Comparison of ENCODE assay signal across 10 mouse cellular contexts in genomic region chr13:110444894-110445293, GRCm38 (mm10). TPM values are rescaled to one million over a fixed set of nuclear protein-coding genes. Genes with fewer than 3 reads are reported as not detected.
DNase-seq lines count a peak whose midpoint lies in the region; ATAC-seq and TF ChIP-seq lines count a peak whose summit lies in the region.
"Had no signal": no experiment of that assay in that cellular context is flagged by ENCODE, and none has a peak within 500 bp of the region (broad histone marks: within the 10 kb centered on the region; RNA-seq: fewer than 3 reads in every experiment).

No protein-coding gene starts in this region.

- H3K4me2 ChIP-seq in hindbrain, embryonic 11.5 days (replicated peaks; ENCODE audit: low read depth, low read length), result no peak overlapping the region
- no peak overlapping the region for H3K4me2 ChIP-seq in hindbrain, embryonic 16.5 days (ENCODE audit: low read length)
- no peak overlapping the region for H3K4me2 ChIP-seq in kidney, embryonic 16.5 days (replicated peaks; ENCODE audit: low read depth, low read length)
- H3K4me2 ChIP-seq: embryonic facial prominence, embryonic 15.5 days had no signal

- no peak for TF ChIP-seq POLR2A in thymus, adult 2 months (IDR thresholded peaks at IDR 0.05; ENCODE audit: control insufficient read depth, extremely low read depth, insufficient read depth, low read length, poor library complexity)

- H3K9me3 ChIP-seq in hindbrain, embryonic 11.5 days (ENCODE audit: control insufficient read depth, low read length), result no peaks in the 10 kb centered on the region
- no peaks in the 10 kb centered on the region for H3K9me3 ChIP-seq in hindbrain, embryonic 16.5 days (ENCODE audit: control insufficient read depth, low read length)
- no peaks in the 10 kb centered on the region for H3K9me3 ChIP-seq in heart, embryonic 10.5 days
- H3K9me3 ChIP-seq in kidney, embryonic 16.5 days (ENCODE audit: low read length), result no peaks in the 10 kb centered on the region
- H3K9me3 ChIP-seq: embryonic facial prominence, embryonic 15.5 days had no signal

- TF ChIP-seq CTCF in thymus, adult 2 months (IDR thresholded peaks at IDR 0.05; ENCODE audit: borderline replicate concordance, control insufficient read depth, extremely low read depth, insufficient read depth, low read length, poor library complexity), result no peak

- H3K27me3 ChIP-seq in hindbrain, embryonic 11.5 days (ENCODE audit: control insufficient read depth, insufficient read depth, low read length), result no peaks in the 10 kb centered on the region
- no peaks in the 10 kb centered on the region for H3K27me3 ChIP-seq in hindbrain, embryonic 16.5 days (replicated peaks; ENCODE audit: control insufficient read depth, insufficient read depth, low read length)
- no peaks in the 10 kb centered on the region for H3K27me3 ChIP-seq in heart, embryonic 10.5 days (ENCODE audit: insufficient read depth, poor library complexity, severe bottlenecking)
- H3K27me3 ChIP-seq in kidney, embryonic 16.5 days (ENCODE audit: insufficient read depth, low read length), result no peaks in the 10 kb centered on the region
- H3K27me3 ChIP-seq in splenic B cell, adult 2 months (ENCODE audit: control insufficient read depth, insufficient read depth, low read length, poor library complexity, severe bottlenecking), result no peaks in the 10 kb centered on the region
- no peaks in the 10 kb centered on the region for H3K27me3 ChIP-seq in thymus, adult 2 months (ENCODE audit: control insufficient read depth, insufficient read depth, low read length)
- H3K27me3 ChIP-seq: embryonic facial prominence, embryonic 15.5 days had no signal

- peak; percentile 5 for DNase-seq in hindbrain, embryonic 11.5 days (ENCODE audit: low spot score)
- DNase-seq in heart, embryonic 10.5 days (ENCODE audit: low spot score), result no peak
- peak; percentile 21 for DNase-seq in splenic B cell, adult 2 months (ENCODE audit: low read depth, low spot score)
- DNase-seq in layer of hippocampus, adult 8-10 months (ENCODE audit: low spot score in 2 of 2), result no peak
- DNase-seq in thymus, adult 2 months, result no peak

- ATAC-seq in hindbrain, embryonic 11.5 days (ENCODE audit: low FRiP score), result no peak
- no peak for ATAC-seq in hindbrain, embryonic 16.5 days
- no peak for ATAC-seq in kidney, embryonic 16.5 days (ENCODE audit: low FRiP score, low TSS enrichment)
- ATAC-seq in megakaryocyte, adult 5-6 weeks (ENCODE audit: poor library complexity, severe bottlenecking), result no peak

- no peak overlapping the region for H3K4me3 ChIP-seq in hindbrain, embryonic 11.5 days (ENCODE audit: low read depth, low read length)
- no peak overlapping the region for H3K4me3 ChIP-seq in hindbrain, embryonic 16.5 days (ENCODE audit: low read length)
- H3K4me3 ChIP-seq in heart, embryonic 10.5 days, result no peak overlapping the region
- no peak overlapping the region for H3K4me3 ChIP-seq in kidney, embryonic 16.5 days (ENCODE audit: low read length)
- H3K4me3 ChIP-seq in thymus, adult 2 months (ENCODE audit: control insufficient read depth, insufficient read depth, low read length), result no peak overlapping the region
- H3K4me3 ChIP-seq: embryonic facial prominence, embryonic 15.5 days; heart, adult 2 months had no signal

- H3K9ac ChIP-seq in hindbrain, embryonic 11.5 days (ENCODE audit: low read depth, low read length), result no peak overlapping the region
- H3K9ac ChIP-seq in hindbrain, embryonic 16.5 days (ENCODE audit: low read depth, low read length), result no peak overlapping the region
- H3K9ac ChIP-seq in kidney, embryonic 16.5 days (replicated peaks; ENCODE audit: low read length), result no peak overlapping the region
- H3K9ac ChIP-seq: embryonic facial prominence, embryonic 15.5 days had no signal

- no peak overlapping the region for H3K27ac ChIP-seq in hindbrain, embryonic 11.5 days (ENCODE audit: low read depth, low read length)
- no peak overlapping the region for H3K27ac ChIP-seq in hindbrain, embryonic 16.5 days (ENCODE audit: low read depth, low read length)
- peak overlapping the region; percentile 72 for H3K27ac ChIP-seq in heart, embryonic 10.5 days
- 0 out of 2 replicates have a peak overlapping the region, but pooled peaks have one; percentile 23 for H3K27ac ChIP-seq in kidney, embryonic 16.5 days (ENCODE audit: low read length)
- no peak overlapping the region for H3K27ac ChIP-seq in thymus, adult 2 months (ENCODE audit: control insufficient read depth, insufficient read depth, low read length)
- H3K27ac ChIP-seq: embryonic facial prominence, embryonic 15.5 days; heart, adult 2 months had no signal

- WGBS in hindbrain, embryonic 11.5 days, result 47% methylated on average over 3 of the region's 3 CpGs
- 43% methylated on average over 3 of the region's 3 CpGs for WGBS in hindbrain, embryonic 16.5 days
- 43% methylated on average over 3 of the region's 3 CpGs for WGBS in heart, embryonic 10.5 days
- WGBS in kidney, embryonic 16.5 days, result 48% methylated on average over 3 of the region's 3 CpGs
- WGBS in thymus, adult 2 months, result 88% methylated on average over 3 of the region's 3 CpGs

- H3K4me1 ChIP-seq in hindbrain, embryonic 11.5 days (replicated peaks; ENCODE audit: control insufficient read depth, insufficient read depth, low read length), result no peaks in the 10 kb centered on the region
- H3K4me1 ChIP-seq in hindbrain, embryonic 16.5 days (ENCODE audit: control insufficient read depth, insufficient read depth, low read depth, low read length), result no peaks in the 10 kb centered on the region; the same call in 1 of the 2 replicates
- peaks cover 28% of the 10 kb centered on the region for H3K4me1 ChIP-seq in heart, embryonic 10.5 days
- peaks cover 11% of the 10 kb centered on the region for H3K4me1 ChIP-seq in kidney, embryonic 16.5 days (ENCODE audit: insufficient read depth, low read length)
- no peaks in the 10 kb centered on the region for H3K4me1 ChIP-seq in thymus, adult 2 months (replicated peaks; ENCODE audit: control insufficient read depth, insufficient read depth, low read length)
- H3K4me1 ChIP-seq: embryonic facial prominence, embryonic 15.5 days had no signal

- H3K36me3 ChIP-seq in hindbrain, embryonic 11.5 days (ENCODE audit: control insufficient read depth, insufficient read depth, low read length), result no peaks in the 10 kb centered on the region
- no peaks in the 10 kb centered on the region for H3K36me3 ChIP-seq in hindbrain, embryonic 16.5 days (ENCODE audit: control insufficient read depth, insufficient read depth, low read length)
- H3K36me3 ChIP-seq in heart, embryonic 10.5 days, result no peaks in the 10 kb centered on the region
- no peaks in the 10 kb centered on the region for H3K36me3 ChIP-seq in kidney, embryonic 16.5 days (ENCODE audit: insufficient read depth, low read length)
- no peaks in the 10 kb centered on the region for H3K36me3 ChIP-seq in splenic B cell, adult 2 months (ENCODE audit: control insufficient read depth, insufficient read depth, low read length, poor library complexity, severe bottlenecking)
- no peaks in the 10 kb centered on the region for H3K36me3 ChIP-seq in thymus, adult 2 months (ENCODE audit: control insufficient read depth, insufficient read depth, low read length)
- H3K36me3 ChIP-seq: embryonic facial prominence, embryonic 15.5 days had no signal

RNA-seq across cellular contexts. Expression of gene Plk2, which starts 50.0 kb away (rescaled TPM):
- polyA plus RNA-seq in hindbrain, embryonic 11.5 days (2014; fragmentation: Nextera tagmentation; extraction: Ambion mirVana), result 103 and 108 TPM in 2 replicates
- polyA plus RNA-seq in hindbrain, embryonic 16.5 days (2015; fragmentation: Nextera tagmentation; extraction: Ambion mirVana), result 125 and 127 TPM in 2 replicates
- polyA plus RNA-seq in heart, embryonic 10.5 days (2016; fragmentation: Nextera tagmentation; extraction: Ambion mirVana), result 101 and 121 TPM in 2 replicates
- polyA plus RNA-seq in kidney, embryonic 16.5 days (2015; fragmentation: Nextera tagmentation; extraction: Ambion mirVana), result 89.4 and 91.2 TPM in 2 replicates
- total RNA-seq in layer of hippocampus, adult 8-10 months (2022), result 100 to 1,000 TPM; 223 to 254 (median 243) TPM
- 2.3 and 3.5 TPM in 2 replicates for total RNA-seq in megakaryocyte, adult 5-6 weeks (2015)
- total RNA-seq in megakaryocyte, adult 5-6 weeks (2017), result 6.0 and 6.1 TPM in 2 replicates
- polyA plus RNA-seq in thymus, adult 2 months (2012; rRNA removed), result 1.4 and 2.5 TPM in 2 replicates

Comparison
In these comparisons a context has a peak if more than half of its experiments do, and no peak if none do; other contexts are left out.
1. DNase-seq: peak in hindbrain, embryonic 11.5 days (single experiment) and splenic B cell, adult 2 months (single experiment); none in heart, embryonic 10.5 days (single experiment), layer of hippocampus, adult 8-10 months (0 of 2) and thymus, adult 2 months (single experiment).
2. H3K27ac ChIP-seq: peak in heart, embryonic 10.5 days (single experiment) and kidney, embryonic 16.5 days (single experiment); none in hindbrain, embryonic 11.5 days (single experiment), hindbrain, embryonic 16.5 days (single experiment) and thymus, adult 2 months (single experiment).
3. RNA of gene Plk2, which starts 50.0 kb away (polyA plus RNA-seq): 125 to 127 TPM in hindbrain, embryonic 16.5 days, 103 to 108 TPM in hindbrain, embryonic 11.5 days, 101 to 121 TPM in heart, embryonic 10.5 days and 89.4 to 91.2 TPM in kidney, embryonic 16.5 days; 1.4 to 2.5 TPM in thymus, adult 2 months; every median in the first group is over 10 times any median in the second.